Mouse (Mus musculus) heart, embryonic 13.5 days (tissue): ENCODE measurements around the gene Maml2. TPM values are rescaled to one million over a fixed set of nuclear protein-coding genes. Genes with fewer than 3 reads are reported as not detected.
A peak's percentile ranks its signal among the peaks of the same experiment; 100 is the strongest.

Experiments
- ATAC-seq: fragments of 200-750 bp; cut with Nextera tagmentation; 2 replicates; pipeline ENCODE4 v1.8.0; 2017; ENCODE audit warnings: moderate TSS enrichment; ENCODE audit not compliant: insufficient number of reproducible peaks, low FRiP score, low TSS enrichment; ENCODE audit errors: extremely low read depth
- H3K27ac ChIP-seq: fragments of 300-500 bp; sonication (generic); replicated peaks from 2 replicates; pipeline ENCODE4 v1.5.1; 2015; ENCODE audit warnings: moderate library complexity, mild to moderate bottlenecking, inconsistent platforms
- H3K27me3 ChIP-seq: fragments of 300-500 bp; sonication (generic); replicated peaks from 2 replicates; pipeline ENCODE4 v1.6.1; 2015; ENCODE audit warnings: mild to moderate bottlenecking, inconsistent platforms
- H3K36me3 ChIP-seq: fragments of 300-500 bp; sonication (generic); 2 replicates; pipeline ENCODE4 v1.6.1; 2015; ENCODE audit warnings: mild to moderate bottlenecking, inconsistent platforms
- H3K4me1 ChIP-seq: fragments of 300-500 bp; sonication (generic); 2 replicates; pipeline ENCODE4 v1.6.1; 2015; ENCODE audit warnings: inconsistent platforms
- H3K4me2 ChIP-seq: fragments of 300-500 bp; sonication (generic); 2 replicates; pipeline ENCODE4 v1.6.1; 2015; ENCODE audit warnings: inconsistent platforms, mild to moderate bottlenecking, moderate library complexity
- H3K4me3 ChIP-seq: fragments of 300-500 bp; sonication (generic); 2 replicates; pipeline ENCODE4 v1.5.1; 2015; ENCODE audit warnings: moderate library complexity, mild to moderate bottlenecking, inconsistent platforms
- H3K9ac ChIP-seq: fragments of 300-500 bp; sonication (generic); 2 replicates; pipeline ENCODE4 v1.6.1; 2015; ENCODE audit warnings: inconsistent platforms, mild to moderate bottlenecking, moderate library complexity
- H3K9me3 ChIP-seq: fragments of 300-500 bp; sonication (generic); 2 replicates; pipeline ENCODE4 v1.6.1; 2016; ENCODE audit warnings: inconsistent platforms
- WGBS: fragments of 180-500 bp; shearing (Covaris S2); methylation state at CpG from one replicate; pipeline ENCODE4 v1.1.7; 2015; ENCODE audit warnings: mixed read lengths; 5-methylcytosine and 5-hydroxymethylcytosine counted together
- polyA plus RNA-seq: library from polyadenylated mRNA; unstranded; fragments of >200 nt; fragmentation: Nextera tagmentation; extraction: Ambion mirVana; gene quantifications from 2 replicates; pipeline ENCODE4 v1.2.1, GENCODE M21; 2015

The Maml2 gene
- polyA plus RNA-seq, 1 experiment from 2014 or later: 9.5 TPM

GRCm38 (mm10) chr9:13497690-13498333 lies 200.1 kb downstream of the Maml2 start:
- H3K4me2 ChIP-seq: peak overlapping the region; percentile 30; the same call in 1 of the 2 replicates
- peaks cover 57% of the 10 kb centered on the region for H3K4me1 ChIP-seq
- no peaks in the 10 kb centered on the region for H3K36me3 ChIP-seq
- no peaks in the 10 kb centered on the region for H3K27me3 ChIP-seq
- 40% methylated on average over 7 of the region's 7 CpGs for WGBS
- no peak overlapping the region for H3K4me3 ChIP-seq
- peak overlapping the region; percentile 33; the same call in 1 of the 2 replicates for H3K9ac ChIP-seq
- H3K27ac ChIP-seq: peak overlapping the region; percentile 83
- H3K9me3 ChIP-seq: no peaks in the 10 kb centered on the region
- peak; percentile 31; the same call in 1 of the 2 replicates for ATAC-seq

- Histone ChIP-seq H3K9ac (no peak overlapping the region), H3K4me3 (no peak overlapping the region), H3K9me3 (no peaks in the 10 kb centered on the region), H3K36me3 (no peaks in the 10 kb centered on the region), H3K4me1 (peaks cover 38% of the 10 kb centered on the region), H3K4me2 (no peak overlapping the region), H3K27ac (no peak overlapping the region), H3K27me3 (no peaks in the 10 kb centered on the region)
- WGBS: 79% methylated on average over 5 of the region's 5 CpGs
- ATAC-seq: no peak
Observed at GRCm38 (mm10) chr9:13500045-13500444, 202.3 kb downstream of the Maml2 start.

GRCm38 (mm10) chr9:13505024-13505423 lies 207.3 kb downstream of the Maml2 start:
- Histone ChIP-seq H3K4me2 (no peak overlapping the region), H3K9me3 (no peaks in the 10 kb centered on the region), H3K36me3 (no peaks in the 10 kb centered on the region), H3K27ac (no peak overlapping the region), H3K4me3 (no peak overlapping the region), H3K27me3 (no peaks in the 10 kb centered on the region), H3K9ac (no peak overlapping the region), H3K4me1 (peaks cover 35% of the 10 kb centered on the region)
- ATAC-seq: no peak
- WGBS: 72% methylated on average over 4 of the region's 4 CpGs

- whole genome bisulfite sequencing: 35% methylated on average over 6 of the region's 6 CpGs
- Histone ChIP-seq H3K9me3 (no peaks in the 10 kb centered on the region), H3K27ac (peak overlapping the region; percentile 38), H3K27me3 (no peaks in the 10 kb centered on the region), H3K4me2 (no peak overlapping the region), H3K36me3 (no peaks in the 10 kb centered on the region), H3K9ac (no peak overlapping the region), H3K4me3 (no peak overlapping the region), H3K4me1 (peaks cover 38% of the 10 kb centered on the region)
- ATAC-seq: no peak
Observed at GRCm38 (mm10) chr9:13506956-13507821, 209.4 kb downstream of the Maml2 start.

GRCm38 (mm10) chr9:13507822-13508188 lies 210.0 kb downstream of the Maml2 start:
- H3K4me1 ChIP-seq: peaks cover 40% of the 10 kb centered on the region
- H3K27me3 ChIP-seq: no peaks in the 10 kb centered on the region
- no peaks in the 10 kb centered on the region for H3K36me3 ChIP-seq
- no peak for ATAC-seq
- H3K4me3 ChIP-seq: no peak overlapping the region
- H3K27ac ChIP-seq: peak overlapping the region; percentile 38
- no peak overlapping the region for H3K4me2 ChIP-seq
- no peaks in the 10 kb centered on the region for H3K9me3 ChIP-seq
- no peak overlapping the region for H3K9ac ChIP-seq
- 77% methylated on average over 9 of the region's 9 CpGs for WGBS

- Histone ChIP-seq H3K27ac (no peak overlapping the region), H3K27me3 (no peaks in the 10 kb centered on the region), H3K9ac (no peak overlapping the region), H3K4me2 (no peak overlapping the region), H3K36me3 (no peaks in the 10 kb centered on the region), H3K4me3 (no peak overlapping the region), H3K9me3 (no peaks in the 10 kb centered on the region), H3K4me1 (peaks cover 53% of the 10 kb centered on the region)
- 71% methylated on average over 6 of the region's 6 CpGs for WGBS
- no peak for ATAC-seq
Observed at GRCm38 (mm10) chr9:13509751-13510150, 212.0 kb downstream of the Maml2 start.

GRCm38 (mm10) chr9:13510621-13511369 lies 213.0 kb downstream of the Maml2 start:
- Histone ChIP-seq H3K4me2 (no peak overlapping the region), H3K4me3 (no peak overlapping the region), H3K9ac (no peak overlapping the region), H3K4me1 (peaks cover 45% of the 10 kb centered on the region), H3K9me3 (no peaks in the 10 kb centered on the region), H3K36me3 (no peaks in the 10 kb centered on the region), H3K27ac (no peak overlapping the region), H3K27me3 (no peaks in the 10 kb centered on the region)
- 59% methylated on average over 5 of the region's 5 CpGs for WGBS
- ATAC-seq: no peak

- 34% methylated on average over 5 of the region's 5 CpGs for WGBS
- H3K36me3 ChIP-seq: no peaks in the 10 kb centered on the region
- no peaks in the 10 kb centered on the region for H3K27me3 ChIP-seq
- no peak overlapping the region for H3K27ac ChIP-seq
- H3K4me3 ChIP-seq: no peak overlapping the region
- H3K9ac ChIP-seq: no peak overlapping the region
- peaks cover 34% of the 10 kb centered on the region for H3K4me1 ChIP-seq
- H3K4me2 ChIP-seq: no peak overlapping the region
- ATAC-seq: no peak
- no peaks in the 10 kb centered on the region for H3K9me3 ChIP-seq
Observed at GRCm38 (mm10) chr9:13513135-13513534, 215.4 kb downstream of the Maml2 start.

GRCm38 (mm10) chr9:13514435-13514834 lies 216.7 kb downstream of the Maml2 start:
- Histone ChIP-seq H3K4me1 (peaks cover 34% of the 10 kb centered on the region), H3K36me3 (no peaks in the 10 kb centered on the region), H3K4me2 (no peak overlapping the region), H3K9ac (no peak overlapping the region), H3K9me3 (no peaks in the 10 kb centered on the region), H3K27ac (no peak overlapping the region), H3K27me3 (no peaks in the 10 kb centered on the region), H3K4me3 (no peak overlapping the region)
- ATAC-seq: no peak

- ATAC-seq: no peak
- H3K4me3 ChIP-seq: no peak overlapping the region
- no peak overlapping the region for H3K4me2 ChIP-seq
- H3K9ac ChIP-seq: no peak overlapping the region
- 78% methylated on average over 2 of the region's 2 CpGs for WGBS
- H3K27me3 ChIP-seq: no peaks in the 10 kb centered on the region
- H3K27ac ChIP-seq: no peak overlapping the region
- H3K36me3 ChIP-seq: peaks cover 2% of the 10 kb centered on the region; the same call in 1 of the 2 replicates
- H3K9me3 ChIP-seq: no peaks in the 10 kb centered on the region
- H3K4me1 ChIP-seq: peaks cover 25% of the 10 kb centered on the region
Observed at GRCm38 (mm10) chr9:13515976-13516375, 218.2 kb downstream of the Maml2 start.

GRCm38 (mm10) chr9:13518031-13518430 lies 220.3 kb downstream of the Maml2 start:
- ATAC-seq: no peak
- H3K9me3 ChIP-seq: no peaks in the 10 kb centered on the region
- H3K4me1 ChIP-seq: peaks cover 29% of the 10 kb centered on the region
- H3K27me3 ChIP-seq: no peaks in the 10 kb centered on the region
- H3K9ac ChIP-seq: no peak overlapping the region
- peaks cover 7% of the 10 kb centered on the region; the same call in 1 of the 2 replicates for H3K36me3 ChIP-seq
- H3K4me2 ChIP-seq: no peak overlapping the region
- WGBS: 70% methylated on average over 2 of the region's 2 CpGs
- H3K27ac ChIP-seq: peak overlapping the region; percentile 68
- no peak overlapping the region for H3K4me3 ChIP-seq
